Mouse (Mus musculus) small intestine, adult 2 months (tissue): ENCODE data around the gene Wasf3.

ENCODE experiments used
- CTCF ChIP-seq: fragments of 200-500 bp; IDR thresholded peaks from 2 replicates; pipeline ENCODE4 v1.5.1; 2012; ENCODE audit warnings: low read depth, mild to moderate bottlenecking, control low read depth, inconsistent platforms, low read length, moderate library complexity, mixed read lengths; ENCODE audit not compliant: insufficient replicate concordance, insufficient read length; ENCODE audit errors: extremely low read depth
- POLR2A ChIP-seq: fragments of 200-500 bp; IDR thresholded peaks from 2 replicates; pipeline ENCODE4 v1.6.1; 2012; ENCODE audit warnings: low read depth, mild to moderate bottlenecking, control low read depth, inconsistent platforms, low read length, moderate library complexity

- TF ChIP-seq CTCF (no peak), POLR2A (no peak)
Observed at GRCm38 (mm10) chr5:146416331-146417110, 31.7 kb downstream of the Wasf3 start.
